Mouse (Mus musculus) heart, embryonic 12.5 days (tissue): ENCODE results near the gene Magi2. TPM values are rescaled to one million over a fixed set of nuclear protein-coding genes. Genes with fewer than 3 reads are reported as not detected.
"Not testable (repeated sequence)": the region's sequence is repeated elsewhere in the genome, so short reads cannot be mapped to it uniquely, and the experiment has no call there.

Experiments
- ATAC-seq: fragments of 200-750 bp; cut with Nextera tagmentation; 2 replicates; pipeline ENCODE4 v1.8.0; 2017; ENCODE audit warnings: moderate TSS enrichment, moderate library complexity; ENCODE audit not compliant: insufficient number of reproducible peaks, low FRiP score
- H3K27ac ChIP-seq: fragments of 300-500 bp; sonication (generic); 2 replicates; pipeline ENCODE4 v1.5.1; 2016; ENCODE audit warnings: mild to moderate bottlenecking, moderate library complexity; ENCODE audit not compliant: poor library complexity, severe bottlenecking
- H3K27me3 ChIP-seq: fragments of 300-500 bp; sonication (generic); replicated peaks from 2 replicates; pipeline ENCODE4 v1.6.1; 2016; ENCODE audit warnings: mild to moderate bottlenecking, moderate library complexity
- H3K36me3 ChIP-seq: fragments of 300-500 bp; sonication (generic); 2 replicates; pipeline ENCODE4 v1.6.1; 2016; ENCODE audit warnings: mild to moderate bottlenecking, moderate library complexity
- H3K4me1 ChIP-seq: fragments of 300-500 bp; sonication (generic); replicated peaks from 2 replicates; pipeline ENCODE4 v1.6.1; 2016; ENCODE audit warnings: mild to moderate bottlenecking
- H3K4me2 ChIP-seq: fragments of 300-500 bp; sonication (generic); 2 replicates; pipeline ENCODE4 v1.6.1; 2016; ENCODE audit warnings: mild to moderate bottlenecking, moderate library complexity
- H3K4me3 ChIP-seq: fragments of 300-500 bp; sonication (generic); 2 replicates; pipeline ENCODE4 v1.5.1; 2016; ENCODE audit warnings: mild to moderate bottlenecking
- H3K9ac ChIP-seq: fragments of 300-500 bp; sonication (generic); 2 replicates; pipeline ENCODE4 v1.6.1; 2016; ENCODE audit warnings: mild to moderate bottlenecking, moderate library complexity
- H3K9me3 ChIP-seq: fragments of 300-500 bp; sonication (generic); replicated peaks from 2 replicates; pipeline ENCODE4 v1.6.1; 2016; ENCODE audit warnings: mild to moderate bottlenecking, moderate library complexity
- WGBS: fragments of 180-500 bp; shearing (Covaris S2); methylation state at CpG from one replicate; pipeline ENCODE4 v1.1.7; 2016; 5-methylcytosine and 5-hydroxymethylcytosine counted together
- polyA plus RNA-seq: library from polyadenylated mRNA; unstranded; fragments of >200 nt; fragmentation: Nextera tagmentation; extraction: Ambion mirVana; gene quantifications from 2 replicates; pipeline ENCODE4 v1.2.1, GENCODE M21; 2016

The Magi2 gene
- polyA plus RNA-seq, 1 experiment from 2014 or later = 3.9 TPM

DNA sequence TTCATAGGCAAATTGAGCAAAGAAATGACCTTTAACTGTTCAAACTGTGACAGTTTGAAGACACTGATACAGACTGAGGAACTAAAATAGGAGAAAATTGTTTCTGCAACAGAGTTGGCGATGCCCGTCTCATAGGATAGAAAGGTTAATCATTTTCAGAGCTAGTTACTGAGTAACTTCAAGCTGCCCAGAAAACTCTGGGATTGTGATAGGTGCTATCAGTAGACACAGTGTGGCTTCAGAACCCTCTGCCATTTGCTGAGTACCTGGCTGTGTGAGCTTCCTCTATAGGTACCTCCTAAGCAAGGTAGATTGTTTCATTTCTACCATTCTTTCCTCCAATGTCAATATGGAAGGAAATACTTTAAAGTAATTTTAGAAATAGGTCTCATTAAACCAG lies 1014.7 kb downstream of the Magi2 start:
- no peak overlapping the region for H3K9ac ChIP-seq
- WGBS = 84% methylated on average over 2 of the region's 2 CpGs
- no peaks in the 10 kb centered on the region for H3K36me3 ChIP-seq
- no peak overlapping the region for H3K27ac ChIP-seq
- no peaks in the 10 kb centered on the region for H3K27me3 ChIP-seq
- no peak overlapping the region for H3K4me2 ChIP-seq
- no peak overlapping the region for H3K4me3 ChIP-seq
- H3K4me1 ChIP-seq = no peaks in the 10 kb centered on the region
- ATAC-seq = no peak
- no peaks in the 10 kb centered on the region for H3K9me3 ChIP-seq

DNA sequence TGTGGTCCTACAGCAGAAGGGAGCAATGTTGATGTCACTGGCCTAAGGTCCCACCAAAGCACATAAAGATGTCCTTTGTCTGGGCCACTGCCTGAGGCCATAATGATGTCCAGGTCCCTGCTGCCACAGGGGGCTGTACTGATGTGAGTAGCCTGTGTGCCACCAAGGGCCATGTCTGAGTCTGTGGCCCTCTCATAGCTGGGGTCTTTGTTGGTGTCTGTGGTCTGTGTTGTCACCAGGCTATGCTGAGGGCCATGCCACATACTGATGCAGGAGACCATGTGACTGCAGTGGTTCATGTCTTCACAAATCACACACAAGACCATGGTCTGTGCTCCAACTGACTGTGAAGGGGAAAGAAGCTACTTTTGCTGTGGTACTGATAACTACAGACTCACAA lies 1015.7 kb downstream of the Magi2 start:
- Histone ChIP-seq H3K27ac (no peak overlapping the region), H3K9me3 (no peaks in the 10 kb centered on the region), H3K9ac (no peak overlapping the region), H3K4me1 (no peaks in the 10 kb centered on the region), H3K36me3 (no peaks in the 10 kb centered on the region), H3K4me2 (no peak overlapping the region), H3K27me3 (no peaks in the 10 kb centered on the region), H3K4me3 (no peak overlapping the region)
- ATAC-seq = no peak

DNA sequence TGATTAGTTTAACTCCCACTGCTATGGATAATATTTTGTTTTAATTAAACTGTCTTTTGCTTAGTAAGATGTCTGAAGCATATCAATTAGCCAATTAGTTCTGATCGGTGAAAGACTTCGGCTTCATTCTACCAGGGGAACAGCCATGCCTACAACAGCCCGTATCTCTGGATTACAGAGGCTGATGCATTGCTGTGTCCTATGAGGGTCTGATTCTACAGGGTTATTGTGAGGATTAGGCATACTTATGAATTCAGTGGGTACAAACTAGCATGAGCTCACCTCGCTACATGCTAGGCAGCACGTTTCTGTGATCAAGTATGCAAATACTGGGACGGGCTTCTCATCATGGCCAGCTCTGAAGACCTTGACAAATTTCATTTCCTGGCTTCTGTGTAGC lies 1022.5 kb downstream of the Magi2 start:
- no peaks in the 10 kb centered on the region for H3K27me3 ChIP-seq
- no peaks in the 10 kb centered on the region for H3K36me3 ChIP-seq
- no peak overlapping the region for H3K4me2 ChIP-seq
- no peaks in the 10 kb centered on the region for H3K9me3 ChIP-seq
- H3K27ac ChIP-seq = no peak overlapping the region
- no peak overlapping the region for H3K4me3 ChIP-seq
- 78% methylated on average over 6 of the region's 6 CpGs for WGBS
- H3K4me1 ChIP-seq = no peaks in the 10 kb centered on the region
- ATAC-seq = no peak
- H3K9ac ChIP-seq = no peak overlapping the region

DNA sequence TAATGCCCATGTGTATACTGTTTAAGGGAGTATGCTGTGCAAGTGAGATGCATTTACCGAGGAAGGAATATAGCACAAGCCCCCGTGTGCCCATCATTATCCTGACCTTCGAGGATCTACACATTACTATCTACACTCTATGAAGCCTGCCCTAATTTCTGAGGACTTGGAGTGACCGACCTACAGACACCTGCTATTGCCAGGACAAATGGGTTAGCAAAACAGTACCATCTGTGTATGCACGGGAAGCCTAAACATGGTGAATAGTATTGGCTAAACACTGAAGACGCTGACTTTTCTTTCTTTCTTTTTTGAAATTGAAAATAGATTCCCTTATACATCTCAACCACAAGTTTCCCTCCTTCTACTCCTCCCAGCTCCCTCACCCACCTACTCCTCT lies 1024.7 kb downstream of the Magi2 start:
- no peaks in the 10 kb centered on the region for H3K9me3 ChIP-seq
- H3K27ac ChIP-seq = no peak overlapping the region
- WGBS = 71% methylated on average over 6 of the region's 6 CpGs
- no peak overlapping the region for H3K9ac ChIP-seq
- no peaks in the 10 kb centered on the region for H3K36me3 ChIP-seq
- no peak overlapping the region for H3K4me3 ChIP-seq
- ATAC-seq = no peak
- H3K27me3 ChIP-seq = no peaks in the 10 kb centered on the region
- no peak overlapping the region for H3K4me2 ChIP-seq
- H3K4me1 ChIP-seq = no peaks in the 10 kb centered on the region

DNA sequence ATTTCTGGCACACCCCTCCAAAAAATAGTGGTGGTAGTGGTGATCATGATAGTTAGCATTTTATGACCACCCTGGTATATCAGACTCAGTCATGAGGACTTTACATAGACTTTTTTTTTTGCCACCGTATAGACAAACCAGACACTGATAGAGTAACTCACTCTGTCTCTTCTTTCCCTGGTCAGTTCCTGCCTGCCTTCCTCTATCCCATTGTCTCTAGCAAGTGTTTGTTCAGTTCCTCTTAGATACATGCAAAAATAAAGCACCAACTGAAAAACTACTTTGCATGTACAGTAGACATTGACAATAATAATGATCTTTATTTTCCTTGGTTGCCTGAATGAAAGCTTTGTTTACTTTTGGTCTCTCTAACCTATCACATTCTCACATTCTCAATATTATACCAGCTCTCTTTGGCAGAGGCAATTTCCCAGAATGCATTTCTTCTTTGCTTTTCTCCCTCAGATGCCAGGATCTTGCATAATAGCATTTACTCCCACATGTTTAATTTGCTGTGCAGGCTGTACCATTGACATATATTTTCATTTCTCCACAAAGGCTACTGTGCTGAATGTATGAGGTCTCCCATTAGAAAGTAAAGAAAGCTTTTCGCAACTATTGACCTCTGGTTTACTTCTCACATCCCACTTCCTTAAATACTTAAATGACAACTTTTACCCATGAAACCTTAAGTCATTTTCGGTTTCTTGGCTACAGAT lies 1029.5 kb downstream of the Magi2 start:
- no peaks in the 10 kb centered on the region for H3K36me3 ChIP-seq
- no peaks in the 10 kb centered on the region for H3K9me3 ChIP-seq
- no peaks in the 10 kb centered on the region for H3K4me1 ChIP-seq
- WGBS = 71% methylated on average over 3 of the region's 3 CpGs
- no peak for ATAC-seq
- no peak overlapping the region for H3K9ac ChIP-seq
- no peak overlapping the region for H3K27ac ChIP-seq
- no peak overlapping the region for H3K4me2 ChIP-seq
- H3K4me3 ChIP-seq = no peak overlapping the region
- no peaks in the 10 kb centered on the region for H3K27me3 ChIP-seq

DNA sequence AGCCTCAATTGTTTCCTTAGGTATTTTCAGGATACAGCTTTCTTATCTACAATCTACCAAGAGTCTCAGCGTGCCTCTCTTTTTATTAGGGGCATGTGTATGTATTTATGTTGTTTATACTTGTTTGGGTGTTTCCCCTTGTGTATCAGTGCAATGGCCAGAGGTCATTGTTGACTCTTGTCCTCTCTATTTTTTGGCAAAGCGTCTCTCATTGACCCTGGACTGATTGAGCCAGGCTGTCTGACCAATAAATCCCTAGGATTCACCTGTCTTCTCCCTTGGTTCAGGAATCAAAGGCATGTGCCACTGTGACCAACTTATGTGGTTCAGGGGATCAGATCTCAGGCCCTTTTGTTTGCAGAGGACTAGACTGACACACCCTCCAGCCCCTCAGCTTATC lies 1030.1 kb downstream of the Magi2 start:
- H3K9me3 ChIP-seq = no peaks in the 10 kb centered on the region
- WGBS = 69% methylated on average over 2 of the region's 2 CpGs
- no peak for ATAC-seq
- no peak overlapping the region for H3K4me3 ChIP-seq
- no peak overlapping the region for H3K27ac ChIP-seq
- H3K27me3 ChIP-seq = no peaks in the 10 kb centered on the region
- H3K4me2 ChIP-seq = no peak overlapping the region
- no peaks in the 10 kb centered on the region for H3K36me3 ChIP-seq
- no peaks in the 10 kb centered on the region for H3K4me1 ChIP-seq
- H3K9ac ChIP-seq = no peak overlapping the region

DNA sequence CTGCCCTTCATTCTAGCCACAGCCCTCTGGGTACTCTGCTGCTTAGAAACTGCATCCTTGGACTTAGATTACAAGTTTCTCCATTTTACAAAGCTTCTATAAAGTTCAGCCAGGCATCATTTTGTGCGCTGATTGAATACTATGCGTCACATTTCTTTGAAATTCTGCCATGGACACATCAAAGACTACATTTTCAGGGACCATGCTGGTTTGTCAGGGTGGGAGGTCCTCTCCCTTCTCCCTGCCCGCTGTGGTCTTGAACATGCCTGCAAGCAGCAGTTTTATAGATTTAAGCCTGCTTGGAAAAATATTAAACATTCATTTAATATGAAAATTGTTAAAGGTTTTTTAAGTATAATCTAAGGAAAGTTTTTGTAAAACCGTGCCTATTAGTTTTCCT lies 1030.6 kb downstream of the Magi2 start:
- Histone ChIP-seq H3K27ac (no peak overlapping the region), H3K4me2 (no peak overlapping the region), H3K9me3 (no peaks in the 10 kb centered on the region), H3K36me3 (no peaks in the 10 kb centered on the region), H3K27me3 (no peaks in the 10 kb centered on the region), H3K4me1 (no peaks in the 10 kb centered on the region), H3K4me3 (no peak overlapping the region), H3K9ac (no peak overlapping the region)
- WGBS = 86% methylated on average over 4 of the region's 4 CpGs
- no peak for ATAC-seq

DNA sequence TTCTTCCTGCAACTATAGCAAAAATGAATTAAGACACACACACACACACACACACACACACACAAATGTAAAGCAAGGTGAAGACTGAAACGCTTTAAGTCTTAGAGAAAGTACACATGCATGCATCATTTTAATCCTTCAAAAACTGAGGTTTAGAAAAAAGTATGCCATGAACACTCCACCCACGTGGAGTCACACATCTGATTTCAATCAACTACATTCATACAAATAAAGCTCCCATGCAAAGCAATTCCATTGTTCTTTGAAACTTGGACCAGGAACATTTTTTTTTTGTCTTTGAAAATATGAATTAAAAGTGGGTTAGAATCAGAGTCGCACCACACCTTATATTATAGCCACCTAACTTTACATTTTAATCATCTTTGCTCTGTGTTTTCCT lies 1032.9 kb downstream of the Magi2 start:
- Histone ChIP-seq H3K4me2 (no peak overlapping the region), H3K4me3 (no peak overlapping the region), H3K9ac (no peak overlapping the region), H3K27ac (no peak overlapping the region), H3K4me1 (no peaks in the 10 kb centered on the region), H3K27me3 (no peaks in the 10 kb centered on the region), H3K9me3 (no peaks in the 10 kb centered on the region), H3K36me3 (no peaks in the 10 kb centered on the region)
- no peak for ATAC-seq
- 73% methylated on average over 3 of the region's 3 CpGs for WGBS

DNA sequence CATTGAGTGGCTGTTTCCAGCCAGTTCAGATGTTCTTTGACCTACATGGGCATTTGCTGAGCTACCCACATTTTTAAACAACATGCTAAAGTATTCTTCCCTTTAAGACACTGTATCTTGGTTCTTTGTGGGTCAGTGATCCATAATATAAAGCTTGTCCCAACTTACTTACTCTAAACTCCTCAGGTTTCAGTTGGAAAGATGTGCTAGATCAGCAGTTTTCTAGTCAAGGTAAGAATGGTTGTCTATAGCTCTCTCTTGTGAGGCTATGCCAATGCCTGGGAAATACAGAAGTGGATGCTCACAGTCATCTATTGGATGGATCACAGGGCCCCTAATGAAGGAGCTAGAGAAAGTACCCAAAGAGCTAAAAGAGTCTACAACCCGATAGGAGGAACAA lies 1045.8 kb downstream of the Magi2 start:
- H3K36me3 ChIP-seq, H3K4me2 ChIP-seq, ATAC-seq, H3K4me1 ChIP-seq, H3K9me3 ChIP-seq, H3K27ac ChIP-seq, H3K4me3 ChIP-seq, H3K9ac ChIP-seq, H3K27me3 ChIP-seq: not testable (repeated sequence)
- WGBS = 83% methylated on average over 1 of the region's 1 CpGs

DNA sequence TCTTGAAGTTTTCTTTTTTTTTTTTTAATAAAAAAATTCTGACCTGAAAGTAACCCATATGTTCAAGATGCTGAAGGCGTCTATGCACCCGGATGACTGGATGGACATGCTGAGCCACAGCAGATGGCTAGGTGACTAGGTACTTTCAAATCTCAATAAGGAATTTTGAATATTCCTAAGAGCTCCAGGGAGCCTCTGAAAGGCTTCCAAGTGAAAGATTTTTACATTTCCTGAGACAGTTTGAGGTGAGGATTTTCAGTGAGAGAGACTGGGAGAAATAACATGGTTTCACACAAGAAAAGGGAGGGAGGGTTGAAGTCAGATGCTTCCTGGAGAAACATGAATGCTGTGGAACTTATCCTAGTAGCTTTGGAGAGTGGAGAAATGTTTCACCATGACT lies 1048.8 kb downstream of the Magi2 start:
- Histone ChIP-seq H3K4me1 (no peaks in the 10 kb centered on the region), H3K27me3 (no peaks in the 10 kb centered on the region), H3K9ac (no peak overlapping the region), H3K36me3 (no peaks in the 10 kb centered on the region), H3K27ac (no peak overlapping the region), H3K9me3 (no peaks in the 10 kb centered on the region; the same call in 1 of the 2 replicates), H3K4me3 (no peak overlapping the region), H3K4me2 (no peak overlapping the region)
- 79% methylated on average over 2 of the region's 2 CpGs for WGBS
- ATAC-seq = no peak

DNA sequence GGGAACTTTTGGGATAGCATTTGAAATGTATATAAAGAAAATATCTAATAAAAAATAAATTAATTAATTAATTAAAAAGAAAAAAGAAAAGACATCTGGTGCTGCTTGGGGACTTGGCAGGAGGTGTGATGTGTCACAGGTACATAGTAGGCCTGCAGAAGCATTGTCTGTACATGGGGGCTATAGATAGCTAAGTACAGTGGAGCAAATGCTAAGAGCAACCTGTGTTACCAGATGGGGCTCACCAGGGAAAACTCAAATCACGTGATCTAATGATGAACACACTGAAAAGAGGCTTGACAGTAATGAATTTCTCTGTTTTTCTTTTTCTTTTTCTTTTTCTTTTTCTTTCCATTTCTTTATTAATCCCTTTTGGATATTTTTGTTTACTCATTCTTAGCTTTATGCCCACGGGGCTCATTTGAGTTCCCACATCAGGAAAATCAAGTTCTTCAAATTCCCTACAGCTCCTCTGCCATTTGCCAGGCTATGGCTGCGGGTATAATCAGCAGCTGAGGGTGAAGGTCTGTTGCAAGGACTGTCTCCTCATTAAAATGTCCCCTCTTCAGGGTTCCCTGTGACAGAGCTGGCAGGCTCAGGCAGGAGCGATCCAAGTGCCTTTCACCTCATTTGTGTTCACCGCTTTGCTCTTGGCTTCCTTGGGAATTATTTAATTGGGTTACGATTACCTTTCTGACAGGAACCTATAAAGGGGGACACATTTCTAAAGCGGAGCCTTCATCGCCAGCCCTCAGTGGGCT lies 1058.4 kb downstream of the Magi2 start:
- 0 out of 2 replicates have a peak, but pooled peaks cover 3% of the 10 kb centered on the region for H3K4me1 ChIP-seq
- 83% methylated on average over 8 of the region's 8 CpGs for WGBS
- H3K4me2 ChIP-seq = no peak overlapping the region
- H3K9ac ChIP-seq = no peak overlapping the region
- no peak for ATAC-seq
- no peaks in the 10 kb centered on the region for H3K36me3 ChIP-seq
- H3K9me3 ChIP-seq = no peaks in the 10 kb centered on the region
- no peak overlapping the region for H3K4me3 ChIP-seq
- H3K27ac ChIP-seq = no peak overlapping the region
- H3K27me3 ChIP-seq = no peaks in the 10 kb centered on the region

DNA sequence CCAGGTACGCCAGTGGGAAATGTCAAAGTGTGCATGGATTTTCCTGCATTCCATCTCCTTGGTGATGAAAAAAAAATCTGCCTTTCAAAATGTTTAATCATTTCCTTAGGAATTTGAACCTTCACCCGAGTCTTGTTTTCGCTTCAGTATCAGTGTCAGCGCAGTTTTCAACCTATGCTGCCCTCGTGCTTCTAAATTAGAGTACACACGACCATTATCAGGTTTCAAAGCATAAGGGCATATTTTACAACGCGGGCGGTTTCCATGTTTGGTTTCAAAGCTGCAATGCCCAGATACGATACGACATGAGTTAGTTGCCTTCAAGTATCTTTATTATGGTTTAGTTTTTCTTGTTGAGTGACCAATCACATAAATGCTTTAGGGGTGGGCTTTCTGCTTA lies 1067.7 kb downstream of the Magi2 start:
- Histone ChIP-seq H3K4me1 (no peaks in the 10 kb centered on the region), H3K27me3 (no peaks in the 10 kb centered on the region), H3K9me3 (no peaks in the 10 kb centered on the region), H3K36me3 (no peaks in the 10 kb centered on the region), H3K4me2 (no peak overlapping the region), H3K9ac (no peak overlapping the region), H3K27ac (no peak overlapping the region), H3K4me3 (no peak overlapping the region)
- ATAC-seq = no peak
- WGBS = 58% methylated on average over 11 of the region's 11 CpGs
